Mouse (Mus musculus): ENCODE data around the gene Chaf1b. TPM values are rescaled to one million over a fixed set of nuclear protein-coding genes. Genes with fewer than 3 reads are reported as not detected.

Gene Chaf1b
- total and polyA plus RNA-seq, 2 experiments from 2014 or later: 12.6 to 13.6 TPM

- no peak for DNase-seq (ENCODE audit: low spot score)
- no peak for ATAC-seq (ENCODE audit: insufficient read depth, low read depth)
- 83% methylated on average over 6 of the region's 6 CpGs for WGBS
- H3K36me3 ChIP-seq (replicated peaks; ENCODE audit: control insufficient read depth, insufficient read depth, low read length): peaks cover 18% of the 10 kb centered on the region; the same call in 1 of the 2 replicates
- no peaks in the 10 kb centered on the region for H3K27me3 ChIP-seq (ENCODE audit: control insufficient read depth, insufficient read depth, low read length)
- H3K4me2 ChIP-seq (ENCODE audit: low read depth, low read length): no peak overlapping the region
- no peak for TF ChIP-seq EP300 (IDR thresholded peaks at IDR 0.05; ENCODE audit: low read depth)
- TF ChIP-seq CTCF (IDR thresholded peaks at IDR 0.05; ENCODE audit: low read depth): no peak
- no peak overlapping the region for H3K9ac ChIP-seq (replicated peaks; ENCODE audit: low read depth, low read length)
- H3K4me3 ChIP-seq (ENCODE audit: low read depth, low read length): no peak overlapping the region
- H3K9me3 ChIP-seq (replicated peaks; ENCODE audit: control insufficient read depth, low read length): no peaks in the 10 kb centered on the region
- H3K4me1 ChIP-seq (ENCODE audit: control insufficient read depth, insufficient read depth): no peaks in the 10 kb centered on the region
- no peak overlapping the region for H3K27ac ChIP-seq (ENCODE audit: low read depth)
Observed at GRCm38 (mm10) chr16:93888481-93888880, 4.8 kb downstream of the Chaf1b start.

GRCm38 (mm10) chr16:93890948-93891604 is 7.4 kb downstream of the Chaf1b start:
- DNase-seq (ENCODE audit: low spot score): no peak
- no peak for TF ChIP-seq EP300 (IDR thresholded peaks at IDR 0.05; ENCODE audit: low read depth)
- H3K9ac ChIP-seq (replicated peaks; ENCODE audit: low read depth, low read length): no peak overlapping the region
- H3K27me3 ChIP-seq (ENCODE audit: control insufficient read depth, insufficient read depth, low read length): no peaks in the 10 kb centered on the region
- no peak for ATAC-seq (ENCODE audit: insufficient read depth, low read depth)
- no peaks in the 10 kb centered on the region for H3K9me3 ChIP-seq (replicated peaks; ENCODE audit: control insufficient read depth, low read length)
- 70% methylated on average over 12 of the region's 12 CpGs for WGBS
- peaks cover 18% of the 10 kb centered on the region; the same call in 1 of the 2 replicates for H3K36me3 ChIP-seq (replicated peaks; ENCODE audit: control insufficient read depth, insufficient read depth, low read length)
- H3K4me1 ChIP-seq (ENCODE audit: control insufficient read depth, insufficient read depth): no peaks in the 10 kb centered on the region
- no peak overlapping the region for H3K4me3 ChIP-seq (ENCODE audit: low read depth, low read length)
- no peak overlapping the region for H3K4me2 ChIP-seq (ENCODE audit: low read depth, low read length)
- H3K27ac ChIP-seq (ENCODE audit: low read depth): no peak overlapping the region

- Histone ChIP-seq H3K4me2 (ENCODE audit: low read depth, low read length) (no peak overlapping the region), H3K27ac (ENCODE audit: low read depth) (no peak overlapping the region), H3K36me3 (replicated peaks; ENCODE audit: control insufficient read depth, insufficient read depth, low read length) (peaks cover 11% of the 10 kb centered on the region; the same call in 1 of the 2 replicates), H3K27me3 (ENCODE audit: control insufficient read depth, insufficient read depth, low read length) (no peaks in the 10 kb centered on the region), H3K9ac (replicated peaks; ENCODE audit: low read depth, low read length) (no peak overlapping the region), H3K4me1 (ENCODE audit: control insufficient read depth, insufficient read depth) (no peaks in the 10 kb centered on the region), H3K9me3 (replicated peaks; ENCODE audit: control insufficient read depth, low read length) (no peaks in the 10 kb centered on the region), H3K4me3 (ENCODE audit: low read depth, low read length) (no peak overlapping the region)
- DNase-seq (ENCODE audit: low spot score) (no peak), ATAC-seq (ENCODE audit: insufficient read depth, low read depth) (no peak)
- WGBS: 59% methylated on average over 5 of the region's 5 CpGs
- TF ChIP-seq EP300 (IDR thresholded peaks at IDR 0.05; ENCODE audit: low read depth) (no peak), CTCF (IDR thresholded peaks at IDR 0.05; ENCODE audit: low read depth) (no peak)
Observed at GRCm38 (mm10) chr16:93893285-93893684, 9.6 kb downstream of the Chaf1b start.

GRCm38 (mm10) chr16:93903027-93903426 is 19.3 kb downstream of the Chaf1b start:
- H3K9me3 ChIP-seq (replicated peaks; ENCODE audit: control insufficient read depth, low read length): no peaks in the 10 kb centered on the region
- no peak overlapping the region for H3K27ac ChIP-seq (ENCODE audit: low read depth)
- TF ChIP-seq CTCF (IDR thresholded peaks at IDR 0.05; ENCODE audit: low read depth) (no peak), EP300 (IDR thresholded peaks at IDR 0.05; ENCODE audit: low read depth) (no peak)
- DNase-seq (ENCODE audit: low spot score) (no peak), ATAC-seq (ENCODE audit: insufficient read depth, low read depth) (no peak)
- no peak overlapping the region for H3K9ac ChIP-seq (replicated peaks; ENCODE audit: low read depth, low read length)
- WGBS: 76% methylated on average over 6 of the region's 6 CpGs
- H3K27me3 ChIP-seq (ENCODE audit: control insufficient read depth, insufficient read depth, low read length): no peaks in the 10 kb centered on the region
- H3K4me1 ChIP-seq (ENCODE audit: control insufficient read depth, insufficient read depth): no peaks in the 10 kb centered on the region
- H3K36me3 ChIP-seq (replicated peaks; ENCODE audit: control insufficient read depth, insufficient read depth, low read length): peaks cover 15% of the 10 kb centered on the region; the same call in 1 of the 2 replicates
- H3K4me3 ChIP-seq (ENCODE audit: low read depth, low read length): no peak overlapping the region
- H3K4me2 ChIP-seq (ENCODE audit: low read depth, low read length): no peak overlapping the region

GRCm38 (mm10) chr16:93906156-93907014 is 22.7 kb downstream of the Chaf1b start:
- no peak overlapping the region for H3K9ac ChIP-seq (replicated peaks; ENCODE audit: low read depth, low read length)
- TF ChIP-seq EP300 (IDR thresholded peaks at IDR 0.05; ENCODE audit: low read depth) (no peak), CTCF (IDR thresholded peaks at IDR 0.05; ENCODE audit: low read depth) (peak; percentile 91)
- ATAC-seq (ENCODE audit: insufficient read depth, low read depth) (peak; percentile 62), DNase-seq (ENCODE audit: low spot score) (peak; percentile 43)
- H3K4me2 ChIP-seq (ENCODE audit: low read depth, low read length): no peak overlapping the region
- no peaks in the 10 kb centered on the region for H3K27me3 ChIP-seq (ENCODE audit: control insufficient read depth, insufficient read depth, low read length)
- no peaks in the 10 kb centered on the region for H3K4me1 ChIP-seq (ENCODE audit: control insufficient read depth, insufficient read depth)
- H3K27ac ChIP-seq (ENCODE audit: low read depth): no peak overlapping the region
- H3K36me3 ChIP-seq (replicated peaks; ENCODE audit: control insufficient read depth, insufficient read depth, low read length): 0 out of 2 replicates have a peak, but pooled peaks cover under 1% of the 10 kb centered on the region
- no peak overlapping the region for H3K4me3 ChIP-seq (ENCODE audit: low read depth, low read length)
- no peaks in the 10 kb centered on the region for H3K9me3 ChIP-seq (replicated peaks; ENCODE audit: control insufficient read depth, low read length)
- 57% methylated on average over 11 of the region's 11 CpGs for WGBS

Data from heart, postnatal 0 days (tissue).